Mouse (Mus musculus) thymus, postnatal 14 days (tissue): Measurements from ENCODE around the gene Klra3.
"Not testable (repeated sequence)": the region's sequence is repeated elsewhere in the genome, so short reads cannot be mapped to it uniquely, and the experiment has no call there.

Experiments used
- DNase-seq: peaks from one replicate; pipeline ENCODE4 v3.0.0; 2021

Klra3 gene

GRCm38 (mm10) chr6:130337411-130337810 is at the start of gene Klra3:
Gene Klra3, minus strand, starts transcription at chr6:130337574.
- no peak for DNase-seq

- DNase-seq = no peak
Observed at GRCm38 (mm10) chr6:130386750-130387149, 49.4 kb upstream of the Klra3 start, which contains the start of gene Klra1. Gene Klra1, minus strand, starts transcription at chr6:130386874.

- DNase-seq = no peak
Observed at GRCm38 (mm10) chr6:130385803-130386202, 48.4 kb upstream of the Klra3 start.

- no peak for DNase-seq
Observed at GRCm38 (mm10) chr6:130382375-130382774, 45.0 kb upstream of the Klra3 start.

GRCm38 (mm10) chr6:130345381-130345780 is 8.0 kb upstream of the Klra3 start:
- DNase-seq = not testable (repeated sequence)

GRCm38 (mm10) chr6:130341973-130342372 is 4.6 kb upstream of the Klra3 start:
- not testable (repeated sequence) for DNase-seq

GRCm38 (mm10) chr6:130287984-130288649 is 49.3 kb downstream of the Klra3 start:
- DNase-seq = no peak

- DNase-seq = not testable (repeated sequence)
Observed at GRCm38 (mm10) chr6:130281828-130282227, 55.5 kb downstream of the Klra3 start, which contains the start of gene Klra10. Gene Klra10, minus strand, starts transcription at chr6:130281928.
